Mouse (Mus musculus): ENCODE results near the gene Arhgef7. TPM values are rescaled to one million over a fixed set of nuclear protein-coding genes. Genes with fewer than 3 reads are reported as not detected.

Gene Arhgef7
- polyA plus RNA-seq, 1 experiment = 38.5 TPM

- no peak overlapping the region for H3K4me3 ChIP-seq (ENCODE audit: low read depth, low read length)
- H3K27me3 ChIP-seq (ENCODE audit: control insufficient read depth, insufficient read depth, low read length, poor library complexity, severe bottlenecking) = no peaks in the 10 kb centered on the region
- no peaks in the 10 kb centered on the region for H3K4me1 ChIP-seq (ENCODE audit: control insufficient read depth, insufficient read depth, low read length)
- H3K9ac ChIP-seq (ENCODE audit: low read depth, poor library complexity, severe bottlenecking) = no peak overlapping the region
- H3K27ac ChIP-seq (ENCODE audit: insufficient read depth, low read length) = no peak overlapping the region
- TF ChIP-seq CTCF (IDR thresholded peaks at IDR 0.05; ENCODE audit: low read depth, low read length) (no peak), EP300 (IDR thresholded peaks at IDR 0.05; ENCODE audit: insufficient read depth, low read depth, low read length) (no peak), POLR2A (IDR thresholded peaks at IDR 0.05; ENCODE audit: insufficient read depth, low read length) (no peak)
- no peaks in the 10 kb centered on the region for H3K9me3 ChIP-seq (replicated peaks; ENCODE audit: control insufficient read depth, insufficient read depth, low read length, poor library complexity, severe bottlenecking)
- no peaks in the 10 kb centered on the region; the same call in none of the 2 replicates for H3K36me3 ChIP-seq (ENCODE audit: control insufficient read depth, insufficient read depth, low read length, poor library complexity, severe bottlenecking)
These were observed 71.6 kb downstream of the Arhgef7 start for GRCm38 (mm10) chr8:11799098-11799497.

GRCm38 (mm10) chr8:11800481-11800880, 73.0 kb downstream of the Arhgef7 start:
- no peak overlapping the region for H3K4me3 ChIP-seq (ENCODE audit: low read depth, low read length)
- H3K9ac ChIP-seq (ENCODE audit: low read depth, poor library complexity, severe bottlenecking) = no peak overlapping the region
- H3K9me3 ChIP-seq (replicated peaks; ENCODE audit: control insufficient read depth, insufficient read depth, low read length, poor library complexity, severe bottlenecking) = no peaks in the 10 kb centered on the region
- H3K36me3 ChIP-seq (ENCODE audit: control insufficient read depth, insufficient read depth, low read length, poor library complexity, severe bottlenecking) = peaks cover under 1% of the 10 kb centered on the region
- H3K4me1 ChIP-seq (ENCODE audit: control insufficient read depth, insufficient read depth, low read length) = no peaks in the 10 kb centered on the region
- H3K27ac ChIP-seq (ENCODE audit: insufficient read depth, low read length) = no peak overlapping the region
- no peaks in the 10 kb centered on the region for H3K27me3 ChIP-seq (ENCODE audit: control insufficient read depth, insufficient read depth, low read length, poor library complexity, severe bottlenecking)
- TF ChIP-seq CTCF (IDR thresholded peaks at IDR 0.05; ENCODE audit: low read depth, low read length) (no peak), EP300 (IDR thresholded peaks at IDR 0.05; ENCODE audit: insufficient read depth, low read depth, low read length) (no peak), POLR2A (IDR thresholded peaks at IDR 0.05; ENCODE audit: insufficient read depth, low read length) (no peak)

- Histone ChIP-seq H3K36me3 (ENCODE audit: control insufficient read depth, insufficient read depth, low read length, poor library complexity, severe bottlenecking) (peaks cover 5% of the 10 kb centered on the region), H3K9ac (ENCODE audit: low read depth, poor library complexity, severe bottlenecking) (no peak overlapping the region), H3K4me1 (ENCODE audit: control insufficient read depth, insufficient read depth, low read length) (no peaks in the 10 kb centered on the region), H3K4me3 (ENCODE audit: low read depth, low read length) (no peak overlapping the region), H3K27ac (ENCODE audit: insufficient read depth, low read length) (no peak overlapping the region), H3K27me3 (ENCODE audit: control insufficient read depth, insufficient read depth, low read length, poor library complexity, severe bottlenecking) (no peaks in the 10 kb centered on the region), H3K9me3 (replicated peaks; ENCODE audit: control insufficient read depth, insufficient read depth, low read length, poor library complexity, severe bottlenecking) (no peaks in the 10 kb centered on the region)
- no peak for TF ChIP-seq CTCF (IDR thresholded peaks at IDR 0.05; ENCODE audit: low read depth, low read length)
- TF ChIP-seq POLR2A (IDR thresholded peaks at IDR 0.05; ENCODE audit: insufficient read depth, low read length) = no peak
- TF ChIP-seq EP300 (IDR thresholded peaks at IDR 0.05; ENCODE audit: insufficient read depth, low read depth, low read length) = no peak
These were observed 74.0 kb downstream of the Arhgef7 start for GRCm38 (mm10) chr8:11801571-11801970.

- H3K27ac ChIP-seq (ENCODE audit: insufficient read depth, low read length) = no peak overlapping the region
- no peak overlapping the region for H3K9ac ChIP-seq (ENCODE audit: low read depth, poor library complexity, severe bottlenecking)
- H3K27me3 ChIP-seq (ENCODE audit: control insufficient read depth, insufficient read depth, low read length, poor library complexity, severe bottlenecking) = no peaks in the 10 kb centered on the region
- TF ChIP-seq POLR2A (IDR thresholded peaks at IDR 0.05; ENCODE audit: insufficient read depth, low read length) (no peak), EP300 (IDR thresholded peaks at IDR 0.05; ENCODE audit: insufficient read depth, low read depth, low read length) (no peak), CTCF (IDR thresholded peaks at IDR 0.05; ENCODE audit: low read depth, low read length) (no peak)
- no peaks in the 10 kb centered on the region for H3K4me1 ChIP-seq (ENCODE audit: control insufficient read depth, insufficient read depth, low read length)
- peaks cover 24% of the 10 kb centered on the region for H3K36me3 ChIP-seq (ENCODE audit: control insufficient read depth, insufficient read depth, low read length, poor library complexity, severe bottlenecking)
- no peaks in the 10 kb centered on the region for H3K9me3 ChIP-seq (replicated peaks; ENCODE audit: control insufficient read depth, insufficient read depth, low read length, poor library complexity, severe bottlenecking)
- no peak overlapping the region for H3K4me3 ChIP-seq (ENCODE audit: low read depth, low read length)
These were observed 77.4 kb downstream of the Arhgef7 start for GRCm38 (mm10) chr8:11804914-11805313.

GRCm38 (mm10) chr8:11806252-11806651, 78.7 kb downstream of the Arhgef7 start:
- H3K9ac ChIP-seq (ENCODE audit: low read depth, poor library complexity, severe bottlenecking) = no peak overlapping the region
- no peak overlapping the region for H3K4me3 ChIP-seq (ENCODE audit: low read depth, low read length)
- H3K36me3 ChIP-seq (ENCODE audit: control insufficient read depth, insufficient read depth, low read length, poor library complexity, severe bottlenecking) = peaks cover 35% of the 10 kb centered on the region
- H3K9me3 ChIP-seq (replicated peaks; ENCODE audit: control insufficient read depth, insufficient read depth, low read length, poor library complexity, severe bottlenecking) = no peaks in the 10 kb centered on the region
- no peak for TF ChIP-seq CTCF (IDR thresholded peaks at IDR 0.05; ENCODE audit: low read depth, low read length)
- TF ChIP-seq POLR2A (IDR thresholded peaks at IDR 0.05; ENCODE audit: insufficient read depth, low read length) = no peak
- no peak for TF ChIP-seq EP300 (IDR thresholded peaks at IDR 0.05; ENCODE audit: insufficient read depth, low read depth, low read length)
- no peaks in the 10 kb centered on the region for H3K4me1 ChIP-seq (ENCODE audit: control insufficient read depth, insufficient read depth, low read length)
- H3K27ac ChIP-seq (ENCODE audit: insufficient read depth, low read length) = no peak overlapping the region
- no peaks in the 10 kb centered on the region for H3K27me3 ChIP-seq (ENCODE audit: control insufficient read depth, insufficient read depth, low read length, poor library complexity, severe bottlenecking)

- TF ChIP-seq CTCF (IDR thresholded peaks at IDR 0.05; ENCODE audit: low read depth, low read length) (no peak), EP300 (IDR thresholded peaks at IDR 0.05; ENCODE audit: insufficient read depth, low read depth, low read length) (no peak), POLR2A (IDR thresholded peaks at IDR 0.05; ENCODE audit: insufficient read depth, low read length) (no peak)
- H3K27me3 ChIP-seq (ENCODE audit: control insufficient read depth, insufficient read depth, low read length, poor library complexity, severe bottlenecking) = no peaks in the 10 kb centered on the region
- peaks cover 35% of the 10 kb centered on the region for H3K36me3 ChIP-seq (ENCODE audit: control insufficient read depth, insufficient read depth, low read length, poor library complexity, severe bottlenecking)
- no peaks in the 10 kb centered on the region for H3K4me1 ChIP-seq (ENCODE audit: control insufficient read depth, insufficient read depth, low read length)
- no peak overlapping the region for H3K9ac ChIP-seq (ENCODE audit: low read depth, poor library complexity, severe bottlenecking)
- no peak overlapping the region for H3K4me3 ChIP-seq (ENCODE audit: low read depth, low read length)
- H3K9me3 ChIP-seq (replicated peaks; ENCODE audit: control insufficient read depth, insufficient read depth, low read length, poor library complexity, severe bottlenecking) = no peaks in the 10 kb centered on the region
- no peak overlapping the region for H3K27ac ChIP-seq (ENCODE audit: insufficient read depth, low read length)
These were observed 79.8 kb downstream of the Arhgef7 start for GRCm38 (mm10) chr8:11807361-11807760.
